21 mouse cellular contexts compared by ENCODE assay signal in genomic region chr14:77421031-77421430, GRCm38 (mm10).
DNase-seq lines count a peak whose midpoint lies in the region; ATAC-seq and TF ChIP-seq lines count a peak whose summit lies in the region.
"Had no signal": no experiment of that assay in that cellular context is flagged by ENCODE, and none has a peak within 500 bp of the region (broad histone marks: within the 10 kb centered on the region; RNA-seq: fewer than 3 reads in every experiment).

No protein-coding gene starts in this region.

- H3K9me3 ChIP-seq in forebrain, embryonic 12.5 days, result no peaks in the 10 kb centered on the region
- no peaks in the 10 kb centered on the region for H3K9me3 ChIP-seq in forebrain, embryonic 13.5 days (replicated peaks)
- no peaks in the 10 kb centered on the region for H3K9me3 ChIP-seq in hindbrain, embryonic 13.5 days
- H3K9me3 ChIP-seq in hindbrain, postnatal 0 days (ENCODE audit: low read length), result no peaks in the 10 kb centered on the region
- H3K9me3 ChIP-seq: forebrain, embryonic 15.5 days; hindbrain, embryonic 12.5 days; intestine, embryonic 15.5 days; liver, embryonic 13.5 days; midbrain, embryonic 13.5 days; neural tube, embryonic 12.5 days had no signal

- 56% methylated on average over 6 of the region's 6 CpGs for WGBS in forebrain, embryonic 12.5 days
- 56% methylated on average over 6 of the region's 6 CpGs for WGBS in forebrain, embryonic 13.5 days
- WGBS in hindbrain, embryonic 13.5 days, result 62% methylated on average over 6 of the region's 6 CpGs
- WGBS in hindbrain, postnatal 0 days, result 42% methylated on average over 6 of the region's 6 CpGs

- no peak overlapping the region for H3K9ac ChIP-seq in forebrain, embryonic 12.5 days
- no peak overlapping the region for H3K9ac ChIP-seq in forebrain, embryonic 13.5 days
- no peak overlapping the region for H3K9ac ChIP-seq in hindbrain, embryonic 13.5 days
- no peak overlapping the region for H3K9ac ChIP-seq in hindbrain, postnatal 0 days (replicated peaks; ENCODE audit: low read length)
- H3K9ac ChIP-seq: forebrain, embryonic 15.5 days; hindbrain, embryonic 12.5 days; intestine, embryonic 15.5 days; liver, embryonic 13.5 days; midbrain, embryonic 13.5 days; neural tube, embryonic 12.5 days had no signal

- H3K36me3 ChIP-seq in forebrain, embryonic 12.5 days (replicated peaks), result no peaks in the 10 kb centered on the region
- no peaks in the 10 kb centered on the region for H3K36me3 ChIP-seq in forebrain, embryonic 13.5 days (ENCODE audit: poor library complexity, severe bottlenecking)
- H3K36me3 ChIP-seq in hindbrain, embryonic 13.5 days, result no peaks in the 10 kb centered on the region
- H3K36me3 ChIP-seq in hindbrain, postnatal 0 days (ENCODE audit: insufficient read depth, low read length), result no peaks in the 10 kb centered on the region
- H3K36me3 ChIP-seq: forebrain, embryonic 15.5 days; hindbrain, embryonic 12.5 days; intestine, embryonic 15.5 days; liver, embryonic 13.5 days; midbrain, embryonic 13.5 days; neural tube, embryonic 12.5 days had no signal

- ATAC-seq in forebrain, embryonic 12.5 days (ENCODE audit: low FRiP score), result no peak
- no peak for ATAC-seq in forebrain, embryonic 13.5 days
- no peak for ATAC-seq in hindbrain, embryonic 13.5 days (ENCODE audit: low FRiP score)
- ATAC-seq in hindbrain, postnatal 0 days, result no peak
- ATAC-seq in activated CD4-positive, CD25-positive, alpha-beta regulatory T cell, adult 4 months, result no peak
- ATAC-seq: forebrain, embryonic 15.5 days; intestine, embryonic 15.5 days; midbrain, embryonic 13.5 days had no signal

- no peaks in the 10 kb centered on the region for H3K27me3 ChIP-seq in forebrain, embryonic 12.5 days
- H3K27me3 ChIP-seq in forebrain, embryonic 13.5 days, result no peaks in the 10 kb centered on the region
- H3K27me3 ChIP-seq in hindbrain, embryonic 13.5 days, result no peaks in the 10 kb centered on the region
- H3K27me3 ChIP-seq in hindbrain, postnatal 0 days (ENCODE audit: insufficient read depth, low read length), result no peaks in the 10 kb centered on the region
- H3K27me3 ChIP-seq: forebrain, embryonic 15.5 days; hindbrain, embryonic 12.5 days; intestine, embryonic 15.5 days; liver, embryonic 13.5 days; midbrain, embryonic 13.5 days; neural tube, embryonic 12.5 days had no signal

- peak overlapping the region; percentile 37; the same call in 1 of the 2 replicates for H3K27ac ChIP-seq in forebrain, embryonic 12.5 days
- H3K27ac ChIP-seq in forebrain, embryonic 13.5 days, result no peak overlapping the region
- H3K27ac ChIP-seq in hindbrain, embryonic 13.5 days, result peak overlapping the region; percentile 18; the same call in 1 of the 2 replicates
- H3K27ac ChIP-seq in hindbrain, postnatal 0 days, result no peak overlapping the region
- H3K27ac ChIP-seq: forebrain, embryonic 15.5 days; hindbrain, embryonic 12.5 days; intestine, embryonic 15.5 days; liver, embryonic 13.5 days; midbrain, embryonic 13.5 days; neural tube, embryonic 12.5 days had no signal

- DNase-seq in hindbrain, postnatal 0 days (ENCODE audit: low spot score), result no peak
- DNase-seq in Muller cell, postnatal 12 days (ENCODE audit: inconsistent ontology term), result peak; percentile 39
- peak; percentile 8 for DNase-seq in NIH3T3 (ENCODE audit: low read depth)
- DNase-seq: adrenal gland, adult 2 months; cerebellum, postnatal 10 days; kidney, adult 8-10 months; kidney, postnatal 4 days; liver, embryonic 13.5 days; lung, adult 2 months; lung, postnatal 14 days; right cerebral cortex, postnatal 25 days had no signal

- 0 out of 2 replicates have a peak, but pooled peaks cover 3% of the 10 kb centered on the region for H3K4me1 ChIP-seq in forebrain, embryonic 12.5 days
- H3K4me1 ChIP-seq in forebrain, embryonic 13.5 days, result peaks cover 14% of the 10 kb centered on the region
- H3K4me1 ChIP-seq in hindbrain, embryonic 13.5 days (replicated peaks), result peaks cover 11% of the 10 kb centered on the region; the same call in 1 of the 2 replicates
- H3K4me1 ChIP-seq in hindbrain, postnatal 0 days (ENCODE audit: insufficient read depth, low read length), result peaks cover 4% of the 10 kb centered on the region; the same call in 1 of the 2 replicates
- H3K4me1 ChIP-seq: intestine, embryonic 15.5 days; liver, embryonic 13.5 days; neural tube, embryonic 12.5 days had no signal

- no peak for TF ChIP-seq CTCF in hindbrain, postnatal 0 days (IDR thresholded peaks at IDR 0.05; ENCODE audit: low read depth)

- no peak overlapping the region for H3K4me3 ChIP-seq in forebrain, embryonic 12.5 days (replicated peaks)
- H3K4me3 ChIP-seq in forebrain, embryonic 13.5 days, result no peak overlapping the region
- no peak overlapping the region for H3K4me3 ChIP-seq in hindbrain, embryonic 13.5 days
- no peak overlapping the region for H3K4me3 ChIP-seq in hindbrain, postnatal 0 days (ENCODE audit: low read length)
- H3K4me3 ChIP-seq: forebrain, embryonic 15.5 days; hindbrain, embryonic 12.5 days; intestine, embryonic 15.5 days; left cerebral cortex, adult 2 months; liver, embryonic 13.5 days; midbrain, embryonic 13.5 days; neural tube, embryonic 12.5 days had no signal

- no peak overlapping the region for H3K4me2 ChIP-seq in forebrain, embryonic 12.5 days
- no peak overlapping the region for H3K4me2 ChIP-seq in forebrain, embryonic 13.5 days
- no peak overlapping the region for H3K4me2 ChIP-seq in hindbrain, embryonic 13.5 days
- H3K4me2 ChIP-seq in hindbrain, postnatal 0 days (ENCODE audit: low read depth, low read length), result no peak overlapping the region
- H3K4me2 ChIP-seq: forebrain, embryonic 15.5 days; hindbrain, embryonic 12.5 days; intestine, embryonic 15.5 days; liver, embryonic 13.5 days; midbrain, embryonic 13.5 days; neural tube, embryonic 12.5 days had no signal

Comparison
In these comparisons a context has a peak if more than half of its experiments do, and no peak if none do; other contexts are left out.
1. H3K27ac ChIP-seq: peak in forebrain, embryonic 12.5 days (single experiment) and hindbrain, embryonic 13.5 days (single experiment); none in forebrain, embryonic 13.5 days (single experiment) and hindbrain, postnatal 0 days (single experiment).